Mouse (Mus musculus) kidney, adult 2 months (tissue): ENCODE data around the gene Olfml1.

ENCODE experiments used
- CTCF ChIP-seq: fragments of 200-500 bp; conservative IDR thresholded peaks from 2 replicates; pipeline ENCODE4 v1.5.1; 2011; ENCODE audit warnings: low read depth, mild to moderate bottlenecking, control low read depth, low read length, moderate library complexity, mixed read lengths; ENCODE audit not compliant: insufficient read depth, insufficient read length
- POLR2A ChIP-seq: fragments of 200-500 bp; IDR thresholded peaks from one replicate; pipeline ENCODE4 v1.6.1; 2011; ENCODE audit warnings: low read depth, low read length, control low read depth

DNA sequence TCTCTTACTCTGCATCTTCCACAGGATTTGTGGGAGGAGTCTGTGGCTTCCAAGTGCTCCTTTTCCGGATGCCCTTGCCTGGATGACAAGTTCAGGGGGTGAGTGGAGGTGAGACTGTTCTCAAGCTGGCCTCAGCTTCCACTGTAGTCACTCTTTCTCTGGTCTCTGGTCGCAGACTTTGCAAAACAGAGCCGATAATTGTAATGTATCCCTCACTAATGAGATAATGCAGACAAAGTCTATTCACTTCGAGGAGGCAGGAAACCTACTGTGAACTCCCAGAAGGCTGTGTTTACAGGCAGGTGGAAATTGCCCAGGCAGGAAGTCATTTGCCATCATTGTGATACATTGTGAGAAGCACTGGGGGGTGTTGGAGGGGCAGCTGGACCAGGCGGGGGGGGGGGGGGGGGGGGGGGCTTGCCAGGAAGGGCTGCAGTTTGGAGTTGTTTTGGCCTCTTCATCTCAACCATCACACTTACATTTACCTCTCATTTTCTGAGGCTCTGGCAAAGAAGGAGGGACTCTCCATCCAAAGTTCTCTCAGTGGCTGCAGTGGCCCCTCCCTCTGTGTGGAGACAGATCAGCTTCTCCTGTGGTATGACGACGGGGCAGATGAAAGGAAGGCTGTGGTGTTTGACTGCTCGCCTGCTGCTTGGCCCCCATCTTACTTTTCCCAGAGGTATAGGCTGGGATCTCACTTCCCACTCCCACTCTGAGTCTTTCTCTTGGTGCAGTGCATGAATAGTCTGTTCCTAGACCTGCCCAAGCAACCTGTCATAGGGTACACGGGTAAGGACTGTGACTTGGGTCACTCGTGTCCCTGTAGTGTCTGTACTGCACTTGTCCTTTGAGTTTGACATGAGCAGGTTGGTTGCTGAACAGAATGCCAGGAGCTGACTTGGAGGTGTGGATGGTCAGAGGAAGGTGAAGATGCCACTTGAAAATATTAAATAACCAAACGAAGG lies 51.1 kb downstream of the Olfml1 start:
- TF ChIP-seq POLR2A (no peak), CTCF (no peak)
